Comparison of ENCODE assay signal across 7 mouse cellular contexts in genomic region chr7:66689620-66690360, GRCm38 (mm10). TPM values are rescaled to one million over a fixed set of nuclear protein-coding genes. Genes with fewer than 3 reads are reported as not detected.
DNase-seq lines count a peak whose midpoint lies in the region; ATAC-seq lines count a peak whose summit lies in the region.

Lins1 (plus strand) TSS chr7:66689889.

- DNase-seq in adrenal gland, adult 2 months, result peak; percentile 99
- peak; percentile 98 for DNase-seq in embryo, embryonic 11.5 days (ENCODE audit: low read depth, low spot score)
- peak; percentile 91 to 98 for DNase-seq in gastrocnemius, postnatal 36 days
- DNase-seq in left cerebral cortex, postnatal 25 days (ENCODE audit: low spot score in 2 of 2), result peak; percentile 99 to 100
- peak; percentile 100 for DNase-seq in midbrain, embryonic 10.5 days (ENCODE audit: low spot score)
- DNase-seq in right cerebral cortex, postnatal 4 days, result peak; percentile 94

- peak within 1 kb of the TSS; percentile 77 for H3K9ac ChIP-seq in intestine, embryonic 15.5 days

- peak within 1 kb of the TSS; percentile 83 for H3K27ac ChIP-seq in intestine, embryonic 15.5 days
- peak within 1 kb of the TSS; percentile 93 for H3K27ac ChIP-seq in midbrain, embryonic 10.5 days (replicated peaks)

- peak within 1 kb of the TSS; percentile 89 for H3K4me2 ChIP-seq in intestine, embryonic 15.5 days (replicated peaks)

- no peaks in the 10 kb centered on the region for H3K9me3 ChIP-seq in intestine, embryonic 15.5 days
- H3K9me3 ChIP-seq in midbrain, embryonic 10.5 days (replicated peaks), result no peaks in the 10 kb centered on the region

- no peaks in the 10 kb centered on the region for H3K27me3 ChIP-seq in intestine, embryonic 15.5 days (replicated peaks)
- H3K27me3 ChIP-seq in midbrain, embryonic 10.5 days (ENCODE audit: low read depth, poor library complexity, severe bottlenecking), result no peaks in the 10 kb centered on the region

- peak; percentile 99 for ATAC-seq in intestine, embryonic 15.5 days

- WGBS in intestine, embryonic 15.5 days, result under 1% methylated on average over 52 of the region's 52 CpGs
- WGBS in midbrain, embryonic 10.5 days, result under 1% methylated on average over 52 of the region's 52 CpGs

- intact Hi-C loops in gastrocnemius, postnatal 36 days (cut with DNase I), result no loop called here
- intact Hi-C loops in left cerebral cortex, postnatal 25 days (cut with DNase I), result loop anchor here (5.0 kb wide), 1 partner anchor 148 kb away; the partner anchor contains the start of gene Adamts17

- H3K36me3 ChIP-seq in intestine, embryonic 15.5 days, result no peaks in the 10 kb centered on the region
- peaks cover 10% of the 10 kb centered on the region for H3K36me3 ChIP-seq in midbrain, embryonic 10.5 days

- H3K4me1 ChIP-seq in intestine, embryonic 15.5 days (replicated peaks), result peaks cover 12% of the 10 kb centered on the region
- H3K4me1 ChIP-seq in midbrain, embryonic 10.5 days, result peaks cover 26% of the 10 kb centered on the region

- peak within 1 kb of the TSS; percentile 86 for H3K4me3 ChIP-seq in intestine, embryonic 15.5 days (replicated peaks)
- H3K4me3 ChIP-seq in midbrain, embryonic 10.5 days, result peak within 1 kb of the TSS; percentile 89

RNA-seq across cellular contexts. Expression of gene Lins1, which starts in this region (rescaled TPM):
- 10 to 100 TPM in 1 of 2 experiments, 1 to 10 TPM in 1; 7.8 to 10.9 TPM for total RNA-seq in adrenal gland, adult 2 months (2021)
- 3.6 and 6.7 TPM in 2 replicates for polyA plus RNA-seq in adrenal gland, adult 2 months (2012; rRNA removed)
- 1 to 10 TPM; 3.5 to 5.1 TPM for total RNA-seq in gastrocnemius, postnatal 36 days (2021)
- polyA plus RNA-seq in intestine, embryonic 15.5 days (2015; fragmentation: Nextera tagmentation; extraction: Ambion mirVana), result 12.0 and 12.6 TPM in 2 replicates
- total RNA-seq in left cerebral cortex, postnatal 25 days (2021), result 1 to 10 TPM; 8.3 to 8.5 TPM
- 18.3 and 24.2 TPM in 2 replicates for polyA plus RNA-seq in midbrain, embryonic 10.5 days (2016; fragmentation: Nextera tagmentation; extraction: Ambion mirVana)

Comparison
In these comparisons a context has a peak if more than half of its experiments do, and no peak if none do; other contexts are left out.
1. Peak in every context shown above with its lines: DNase-seq, ATAC-seq, H3K4me3 ChIP-seq and H3K27ac ChIP-seq.